Mouse (Mus musculus): ENCODE data around the gene 1700001L19Rik. TPM values are rescaled to one million over a fixed set of nuclear protein-coding genes. Genes with fewer than 3 reads are reported as not detected.
"Not testable (repeated sequence)": the region's sequence is repeated elsewhere in the genome, so short reads cannot be mapped to it uniquely, and the experiment has no call there.

The 1700001L19Rik gene
- polyA plus RNA-seq (2011; ENCODE audit: insufficient read depth, insufficient read length, low replicate concordance, missing spikeins): not detected in 2 replicates

- no peak within 1 kb of the TSS for H3K27ac ChIP-seq (ENCODE audit: control insufficient read depth, insufficient read depth, low read depth, low read length, poor library complexity)
- no peak within 1 kb of the TSS for H3K4me3 ChIP-seq (replicated peaks; ENCODE audit: control insufficient read depth, low read depth, low read length)
- no peaks in the 10 kb centered on the region for H3K4me1 ChIP-seq (ENCODE audit: control insufficient read depth, insufficient read depth, low read length)
- TF ChIP-seq POLR2A (IDR thresholded peaks at IDR 0.05; ENCODE audit: borderline replicate concordance, control insufficient read depth, low read depth, low read length) (no peak), CTCF (IDR thresholded peaks at IDR 0.05; ENCODE audit: control insufficient read depth, insufficient read depth, low read length) (no peak)
- WGBS: 20% methylated on average over 10 of the region's 10 CpGs
Measured at GRCm38 (mm10) chr13:68597199-68597598, at the start of gene 1700001L19Rik. 1700001L19Rik (plus strand) TSS chr13:68597421.

DNA sequence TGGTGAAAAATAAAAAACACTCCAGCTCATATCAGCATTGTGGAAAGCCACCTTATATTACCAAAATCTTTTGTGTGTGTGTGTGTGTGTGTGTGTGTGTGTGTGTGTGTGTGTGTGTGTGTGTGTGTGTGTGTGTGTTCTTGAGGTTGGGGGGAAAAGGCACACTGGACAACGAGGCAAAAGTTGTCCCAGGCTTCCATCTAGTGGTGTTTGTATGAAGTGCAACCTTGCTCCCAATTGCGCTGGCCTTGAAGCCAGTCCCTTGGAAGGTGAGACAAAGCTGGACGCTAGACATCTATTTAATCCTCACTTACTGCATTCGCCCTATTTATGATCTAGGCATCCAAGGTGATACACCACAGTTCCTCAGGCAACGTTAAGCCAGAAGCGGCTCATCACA is 43.8 kb upstream of the 1700001L19Rik start:
- H3K4me1 ChIP-seq (ENCODE audit: control insufficient read depth, insufficient read depth, low read length); H3K4me3 ChIP-seq (replicated peaks; ENCODE audit: control insufficient read depth, low read depth, low read length); H3K27ac ChIP-seq (ENCODE audit: control insufficient read depth, insufficient read depth, low read depth, low read length, poor library complexity): not testable (repeated sequence)
- WGBS: 22% methylated on average over 6 of the region's 6 CpGs
- TF ChIP-seq CTCF (IDR thresholded peaks at IDR 0.05; ENCODE audit: control insufficient read depth, insufficient read depth, low read length): 0 out of 2 replicates have a peak, but pooled peaks have one; percentile 13

DNA sequence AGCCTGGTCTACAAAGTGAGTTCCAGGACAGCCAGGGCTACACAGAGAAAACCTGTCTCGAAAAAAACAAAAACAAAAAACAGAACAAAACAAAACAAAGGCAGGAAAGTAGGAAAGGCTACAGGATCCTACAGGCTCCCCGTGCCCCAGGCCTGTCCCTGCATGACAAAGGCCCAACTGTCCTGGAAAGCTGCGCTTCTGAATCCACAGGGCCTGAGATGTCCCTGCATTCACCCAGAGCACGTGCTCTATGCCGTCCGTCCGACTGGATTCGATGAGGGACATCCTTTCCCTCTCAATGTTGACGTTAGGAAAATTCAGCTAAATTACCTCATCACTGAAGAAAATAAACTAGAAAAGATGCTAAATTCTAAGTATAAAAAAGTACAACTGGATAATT is 29.1 kb upstream of the 1700001L19Rik start:
- TF ChIP-seq POLR2A (IDR thresholded peaks at IDR 0.05; ENCODE audit: borderline replicate concordance, control insufficient read depth, low read depth, low read length): no peak
- no peak for TF ChIP-seq CTCF (IDR thresholded peaks at IDR 0.05; ENCODE audit: control insufficient read depth, insufficient read depth, low read length)
- WGBS: 89% methylated on average over 9 of the region's 9 CpGs
- Histone ChIP-seq H3K4me3 (replicated peaks; ENCODE audit: control insufficient read depth, low read depth, low read length) (no peak overlapping the region), H3K4me1 (ENCODE audit: control insufficient read depth, insufficient read depth, low read length) (no peaks in the 10 kb centered on the region), H3K27ac (ENCODE audit: control insufficient read depth, insufficient read depth, low read depth, low read length, poor library complexity) (no peak overlapping the region)

- no peaks in the 10 kb centered on the region for H3K4me1 ChIP-seq (ENCODE audit: control insufficient read depth, insufficient read depth, low read length)
- H3K4me3 ChIP-seq (replicated peaks; ENCODE audit: control insufficient read depth, low read depth, low read length): no peak overlapping the region
- WGBS: 94% methylated on average over 11 of the region's 11 CpGs
- TF ChIP-seq POLR2A (IDR thresholded peaks at IDR 0.05; ENCODE audit: borderline replicate concordance, control insufficient read depth, low read depth, low read length): no peak
- TF ChIP-seq CTCF (IDR thresholded peaks at IDR 0.05; ENCODE audit: control insufficient read depth, insufficient read depth, low read length): no peak
- no peak overlapping the region for H3K27ac ChIP-seq (ENCODE audit: control insufficient read depth, insufficient read depth, low read depth, low read length, poor library complexity)
Measured at GRCm38 (mm10) chr13:68568548-68568947, 28.7 kb upstream of the 1700001L19Rik start.

- Histone ChIP-seq H3K4me3 (replicated peaks; ENCODE audit: control insufficient read depth, low read depth, low read length) (no peak overlapping the region), H3K4me1 (ENCODE audit: control insufficient read depth, insufficient read depth, low read length) (no peaks in the 10 kb centered on the region), H3K27ac (ENCODE audit: control insufficient read depth, insufficient read depth, low read depth, low read length, poor library complexity) (no peak overlapping the region)
- peak; percentile 50 for TF ChIP-seq CTCF (IDR thresholded peaks at IDR 0.05; ENCODE audit: control insufficient read depth, insufficient read depth, low read length)
- no peak for TF ChIP-seq POLR2A (IDR thresholded peaks at IDR 0.05; ENCODE audit: borderline replicate concordance, control insufficient read depth, low read depth, low read length)
- 72% methylated on average over 17 of the region's 17 CpGs for WGBS
Measured at GRCm38 (mm10) chr13:68569589-68570336, 27.5 kb upstream of the 1700001L19Rik start.

DNA sequence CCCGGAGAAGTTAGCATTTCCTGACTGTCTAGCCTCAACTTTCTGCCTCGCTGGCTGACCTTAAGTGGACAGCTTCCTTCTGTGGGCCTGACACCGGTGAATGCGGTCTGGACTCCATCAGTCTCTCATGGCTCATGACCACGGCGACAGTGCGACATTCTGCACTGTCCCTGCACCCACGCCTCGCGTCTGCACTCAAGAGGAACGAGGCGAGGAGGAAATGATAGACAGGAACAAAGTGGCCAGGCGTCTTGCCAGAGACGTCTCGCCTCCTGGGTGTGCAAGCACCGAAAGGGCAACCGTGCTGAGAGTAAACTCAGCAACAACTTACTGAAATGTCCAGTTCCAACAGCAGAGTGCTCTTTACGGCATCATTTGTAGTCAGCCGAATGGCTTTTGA is 25.0 kb upstream of the 1700001L19Rik start:
- Histone ChIP-seq H3K27ac (ENCODE audit: control insufficient read depth, insufficient read depth, low read depth, low read length, poor library complexity) (no peak overlapping the region), H3K4me1 (ENCODE audit: control insufficient read depth, insufficient read depth, low read length) (no peaks in the 10 kb centered on the region), H3K4me3 (replicated peaks; ENCODE audit: control insufficient read depth, low read depth, low read length) (no peak overlapping the region)
- 65% methylated on average over 19 of the region's 19 CpGs for WGBS
- TF ChIP-seq CTCF (IDR thresholded peaks at IDR 0.05; ENCODE audit: control insufficient read depth, insufficient read depth, low read length) (no peak), POLR2A (IDR thresholded peaks at IDR 0.05; ENCODE audit: borderline replicate concordance, control insufficient read depth, low read depth, low read length) (no peak)

- Histone ChIP-seq H3K27ac (ENCODE audit: control insufficient read depth, insufficient read depth, low read depth, low read length, poor library complexity) (no peak overlapping the region), H3K4me1 (ENCODE audit: control insufficient read depth, insufficient read depth, low read length) (no peaks in the 10 kb centered on the region), H3K4me3 (replicated peaks; ENCODE audit: control insufficient read depth, low read depth, low read length) (no peak overlapping the region)
- TF ChIP-seq CTCF (IDR thresholded peaks at IDR 0.05; ENCODE audit: control insufficient read depth, insufficient read depth, low read length) (no peak), POLR2A (IDR thresholded peaks at IDR 0.05; ENCODE audit: borderline replicate concordance, control insufficient read depth, low read depth, low read length) (no peak)
- 88% methylated on average over 10 of the region's 10 CpGs for WGBS
Measured at GRCm38 (mm10) chr13:68572966-68573913, 24.0 kb upstream of the 1700001L19Rik start.

GRCm38 (mm10) chr13:68574398-68574797 is 22.8 kb upstream of the 1700001L19Rik start:
- TF ChIP-seq POLR2A (IDR thresholded peaks at IDR 0.05; ENCODE audit: borderline replicate concordance, control insufficient read depth, low read depth, low read length) (no peak), CTCF (IDR thresholded peaks at IDR 0.05; ENCODE audit: control insufficient read depth, insufficient read depth, low read length) (no peak)
- no peak overlapping the region for H3K4me3 ChIP-seq (replicated peaks; ENCODE audit: control insufficient read depth, low read depth, low read length)
- no peak overlapping the region for H3K27ac ChIP-seq (ENCODE audit: control insufficient read depth, insufficient read depth, low read depth, low read length, poor library complexity)
- H3K4me1 ChIP-seq (ENCODE audit: control insufficient read depth, insufficient read depth, low read length): no peaks in the 10 kb centered on the region
- WGBS: 81% methylated on average over 4 of the region's 4 CpGs

Data from bone marrow, adult 2 months (tissue).